In the genomic region with DNA sequence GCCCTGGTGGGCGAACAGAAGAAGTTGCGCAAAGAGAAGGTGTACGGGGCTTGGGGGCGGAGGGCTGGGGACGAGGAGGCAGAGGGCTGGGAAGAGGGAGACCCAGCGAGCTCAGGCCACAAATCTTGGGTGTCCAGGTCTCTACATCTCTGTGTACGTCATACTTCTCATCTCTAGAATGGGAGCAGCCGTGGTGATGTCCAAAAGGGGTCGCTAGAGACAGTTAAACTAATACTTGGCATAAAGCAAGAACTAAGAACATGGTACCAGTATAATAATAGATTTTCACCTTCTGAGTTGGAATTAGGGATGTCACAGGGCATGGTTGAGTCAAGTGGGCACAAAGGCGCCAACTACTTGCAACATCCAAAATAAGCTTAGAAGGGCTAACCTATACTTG, we compare ENCODE assay signal across 10 mouse cellular contexts. TPM values are rescaled to one million over a fixed set of nuclear protein-coding genes. Genes with fewer than 3 reads are reported as not detected.
DNase-seq lines count a peak whose midpoint lies in the region; ATAC-seq lines count a peak whose summit lies in the region.
"Had no signal": no experiment of that assay in that cellular context is flagged by ENCODE, and none has a peak within 500 bp of the region (broad histone marks: within the 10 kb centered on the region; RNA-seq: fewer than 3 reads in every experiment).

No protein-coding gene starts in this region.

- no peak for ATAC-seq in heart, embryonic 12.5 days (ENCODE audit: insufficient number of reproducible peaks, low FRiP score)
- 0 out of 2 replicates have a peak, but pooled peaks have one; percentile 4 for ATAC-seq in forebrain, embryonic 16.5 days

- intact Hi-C loops in heart, postnatal 36 days (cut with DNase I), result no loop called here

- H3K27ac ChIP-seq in heart, embryonic 12.5 days (ENCODE audit: poor library complexity, severe bottlenecking), result no peak overlapping the region
- no peak overlapping the region for H3K27ac ChIP-seq in forebrain, embryonic 16.5 days (ENCODE audit: low read length)
- H3K27ac ChIP-seq in midbrain, embryonic 10.5 days (replicated peaks), result peak overlapping the region; percentile 50; the same call in 1 of the 2 replicates

- no peak for DNase-seq in heart, postnatal 36 days
- peak; percentile 63 for DNase-seq in ES-CJ7 (ENCODE audit: low read depth, low spot score)
- DNase-seq in midbrain, embryonic 10.5 days (ENCODE audit: low spot score), result no peak
- DNase-seq in ovary, postnatal 10 days (ENCODE audit: low spot score), result no peak
- DNase-seq in frontal cortex, postnatal 36 days (ENCODE audit: low spot score in 2 of 2), result no peak
- no peak for DNase-seq in retina, postnatal 1 day

- no peaks in the 10 kb centered on the region for H3K36me3 ChIP-seq in heart, embryonic 12.5 days
- H3K36me3 ChIP-seq in forebrain, embryonic 16.5 days (ENCODE audit: control insufficient read depth, insufficient read depth), result no peaks in the 10 kb centered on the region
- H3K36me3 ChIP-seq in midbrain, embryonic 10.5 days, result peaks cover 3% of the 10 kb centered on the region; the same call in 1 of the 2 replicates

- WGBS in heart, embryonic 12.5 days, result 45% methylated on average over 10 of the region's 10 CpGs
- WGBS in forebrain, embryonic 16.5 days, result 55% methylated on average over 10 of the region's 10 CpGs
- 51% methylated on average over 10 of the region's 10 CpGs for WGBS in midbrain, embryonic 10.5 days

- H3K4me3 ChIP-seq in heart, embryonic 12.5 days, result peak overlapping the region; percentile 34
- peak overlapping the region; percentile 39 for H3K4me3 ChIP-seq in forebrain, embryonic 16.5 days (replicated peaks; ENCODE audit: low read length)
- H3K4me3 ChIP-seq in midbrain, embryonic 10.5 days, result peak overlapping the region; percentile 44
- H3K4me3 ChIP-seq: erythroblast, embryonic 14.5 days had no signal

- no peak overlapping the region for H3K9ac ChIP-seq in heart, embryonic 12.5 days
- H3K9ac ChIP-seq in forebrain, embryonic 16.5 days (replicated peaks; ENCODE audit: low read depth, low read length), result peak overlapping the region; percentile 57

- H3K4me2 ChIP-seq in heart, embryonic 12.5 days, result peak overlapping the region; percentile 62
- peak overlapping the region; percentile 64 for H3K4me2 ChIP-seq in forebrain, embryonic 16.5 days (ENCODE audit: low read length)

- H3K4me1 ChIP-seq in heart, embryonic 12.5 days (replicated peaks), result peaks cover 7% of the 10 kb centered on the region
- peaks cover 11% of the 10 kb centered on the region; the same call in 1 of the 2 replicates for H3K4me1 ChIP-seq in forebrain, embryonic 16.5 days (replicated peaks; ENCODE audit: control insufficient read depth, insufficient read depth, low read length)
- H3K4me1 ChIP-seq in midbrain, embryonic 10.5 days, result peaks cover 63% of the 10 kb centered on the region

- no peaks in the 10 kb centered on the region for H3K9me3 ChIP-seq in heart, embryonic 12.5 days (replicated peaks)
- no peaks in the 10 kb centered on the region for H3K9me3 ChIP-seq in forebrain, embryonic 16.5 days (ENCODE audit: control insufficient read depth, low read length)
- H3K9me3 ChIP-seq in midbrain, embryonic 10.5 days (replicated peaks), result no peaks in the 10 kb centered on the region

- H3K27me3 ChIP-seq in heart, embryonic 12.5 days (replicated peaks), result peaks cover 93% of the 10 kb centered on the region
- H3K27me3 ChIP-seq in forebrain, embryonic 16.5 days (replicated peaks; ENCODE audit: control insufficient read depth, insufficient read depth, low read length), result peaks cover 13% of the 10 kb centered on the region; the same call in 1 of the 2 replicates
- peaks cover 81% of the 10 kb centered on the region for H3K27me3 ChIP-seq in midbrain, embryonic 10.5 days (ENCODE audit: low read depth, poor library complexity, severe bottlenecking)

RNA-seq across cellular contexts. Expression of a gene that starts 9.9 kb away (rescaled TPM):
- polyA plus RNA-seq in heart, embryonic 12.5 days (2016; fragmentation: Nextera tagmentation; extraction: Ambion mirVana), result 0.18 TPM in 1 of 2 replicates, not detected in the other
- not detected for total RNA-seq in heart, postnatal 36 days (2021)
- polyA plus RNA-seq in forebrain, embryonic 16.5 days (2015; fragmentation: Nextera tagmentation; extraction: Ambion mirVana), result 18.5 and 19.4 TPM in 2 replicates
- polyA plus RNA-seq in midbrain, embryonic 10.5 days (2016; fragmentation: Nextera tagmentation; extraction: Ambion mirVana), result 57.3 and 69.1 TPM in 2 replicates
- polyA plus RNA-seq: erythroblast, embryonic 14.5 days had no signal

RNA-seq across cellular contexts. Expression of a gene that starts 12.8 kb away (rescaled TPM):
- not detected in 2 replicates for polyA plus RNA-seq in heart, embryonic 12.5 days (2016; fragmentation: Nextera tagmentation; extraction: Ambion mirVana)
- total RNA-seq in heart, postnatal 36 days (2021), result not detected
- not detected in 2 replicates for polyA plus RNA-seq in forebrain, embryonic 16.5 days (2015; fragmentation: Nextera tagmentation; extraction: Ambion mirVana)
- 0.27 and 0.36 TPM in 2 replicates for polyA plus RNA-seq in midbrain, embryonic 10.5 days (2016; fragmentation: Nextera tagmentation; extraction: Ambion mirVana)
- total RNA-seq: layer of hippocampus, adult 8-10 months had no signal
- polyA plus RNA-seq: erythroblast, embryonic 14.5 days had no signal

RNA-seq across cellular contexts. Expression of a gene that starts 20.7 kb away (rescaled TPM):
- polyA plus RNA-seq in heart, embryonic 12.5 days (2016; fragmentation: Nextera tagmentation; extraction: Ambion mirVana), result 0.32 TPM in 1 of 2 replicates, not detected in the other
- under 1 TPM in 1 of 2 experiments, not detected in 1; 0.35 TPM for total RNA-seq in heart, postnatal 36 days (2021)
- polyA plus RNA-seq in forebrain, embryonic 16.5 days (2015; fragmentation: Nextera tagmentation; extraction: Ambion mirVana), result 0.26 and 0.66 TPM in 2 replicates
- polyA plus RNA-seq in midbrain, embryonic 10.5 days (2016; fragmentation: Nextera tagmentation; extraction: Ambion mirVana), result 1.1 and 1.7 TPM in 2 replicates
- polyA plus RNA-seq: erythroblast, embryonic 14.5 days had no signal

RNA-seq across cellular contexts. Expression of a gene that starts 58.7 kb away (rescaled TPM):
- polyA plus RNA-seq in heart, embryonic 12.5 days (2016; fragmentation: Nextera tagmentation; extraction: Ambion mirVana), result 0.27 and 0.32 TPM in 2 replicates
- under 1 TPM; 0.08 to 0.17 TPM for total RNA-seq in heart, postnatal 36 days (2021)
- polyA plus RNA-seq in forebrain, embryonic 16.5 days (2015; fragmentation: Nextera tagmentation; extraction: Ambion mirVana), result 1.5 and 2.0 TPM in 2 replicates
- 2.1 and 2.2 TPM in 2 replicates for polyA plus RNA-seq in midbrain, embryonic 10.5 days (2016; fragmentation: Nextera tagmentation; extraction: Ambion mirVana)
- polyA plus RNA-seq: erythroblast, embryonic 14.5 days had no signal

Comparison
In these comparisons a context has a peak if more than half of its experiments do, and no peak if none do; other contexts are left out.
1. RNA of a gene that starts 9.9 kb away (polyA plus RNA-seq): 57.3 to 69.1 TPM in midbrain, embryonic 10.5 days and 18.5 to 19.4 TPM in forebrain, embryonic 16.5 days; 0.18 TPM in heart, embryonic 12.5 days; every median in the first group is over 10 times any median in the second.
2. Peak in every context shown above with its lines, with median percentiles within 50 percentile points of each other: H3K4me3 ChIP-seq.